Comparison of ENCODE assay signal across 22 mouse cellular contexts in genomic region chr4:153552483-153552882, GRCm38 (mm10).
DNase-seq lines count a peak whose midpoint lies in the region; ATAC-seq lines count a peak whose summit lies in the region.
"Had no signal": no experiment of that assay in that cellular context is flagged by ENCODE, and none has a peak within 500 bp of the region (broad histone marks: within the 10 kb centered on the region; RNA-seq: fewer than 3 reads in every experiment).

No protein-coding gene starts in this region.

- H3K4me1 ChIP-seq in forebrain, embryonic 10.5 days: peaks cover 37% of the 10 kb centered on the region
- peaks cover 2% of the 10 kb centered on the region; the same call in 1 of the 2 replicates for H3K4me1 ChIP-seq in forebrain, embryonic 16.5 days (replicated peaks; ENCODE audit: control insufficient read depth, insufficient read depth, low read length)
- H3K4me1 ChIP-seq in hindbrain, embryonic 10.5 days (replicated peaks): peaks cover 29% of the 10 kb centered on the region
- no peaks in the 10 kb centered on the region for H3K4me1 ChIP-seq in hindbrain, embryonic 11.5 days (replicated peaks; ENCODE audit: control insufficient read depth, insufficient read depth, low read length)
- H3K4me1 ChIP-seq in midbrain, embryonic 14.5 days (ENCODE audit: control insufficient read depth, insufficient read depth, low read length): 0 out of 2 replicates have a peak, but pooled peaks cover 10% of the 10 kb centered on the region
- peaks cover 11% of the 10 kb centered on the region; the same call in 1 of the 2 replicates for H3K4me1 ChIP-seq in midbrain, embryonic 16.5 days (ENCODE audit: control insufficient read depth, insufficient read depth, low read length)
- peaks cover 21% of the 10 kb centered on the region for H3K4me1 ChIP-seq in embryonic facial prominence, embryonic 10.5 days
- H3K4me1 ChIP-seq: heart, embryonic 15.5 days had no signal

- H3K4me2 ChIP-seq in forebrain, embryonic 16.5 days (ENCODE audit: low read length): no peak overlapping the region
- no peak overlapping the region for H3K4me2 ChIP-seq in hindbrain, embryonic 11.5 days (replicated peaks; ENCODE audit: low read depth, low read length)
- 0 out of 2 replicates have a peak overlapping the region, but pooled peaks have one; percentile 17 for H3K4me2 ChIP-seq in midbrain, embryonic 14.5 days (ENCODE audit: low read length)
- no peak overlapping the region for H3K4me2 ChIP-seq in midbrain, embryonic 16.5 days (ENCODE audit: low read length)
- H3K4me2 ChIP-seq: heart, embryonic 11.5 days; heart, embryonic 15.5 days; hindbrain, embryonic 15.5 days had no signal

- H3K36me3 ChIP-seq in forebrain, embryonic 10.5 days (replicated peaks): no peaks in the 10 kb centered on the region
- H3K36me3 ChIP-seq in forebrain, embryonic 16.5 days (ENCODE audit: control insufficient read depth, insufficient read depth): no peaks in the 10 kb centered on the region
- H3K36me3 ChIP-seq in hindbrain, embryonic 10.5 days: no peaks in the 10 kb centered on the region
- H3K36me3 ChIP-seq in hindbrain, embryonic 11.5 days (ENCODE audit: control insufficient read depth, insufficient read depth, low read length): no peaks in the 10 kb centered on the region
- no peaks in the 10 kb centered on the region for H3K36me3 ChIP-seq in midbrain, embryonic 14.5 days (ENCODE audit: control insufficient read depth, insufficient read depth, low read length)
- H3K36me3 ChIP-seq in midbrain, embryonic 16.5 days (ENCODE audit: control insufficient read depth, insufficient read depth, low read length): no peaks in the 10 kb centered on the region
- no peaks in the 10 kb centered on the region for H3K36me3 ChIP-seq in embryonic facial prominence, embryonic 10.5 days (replicated peaks)
- H3K36me3 ChIP-seq: heart, embryonic 15.5 days; hindbrain, embryonic 15.5 days had no signal

- no peak for DNase-seq in forebrain, embryonic 10.5 days (ENCODE audit: extremely low spot score, low spot score)
- DNase-seq in hindbrain, embryonic 10.5 days (ENCODE audit: low spot score): no peak
- no peak for DNase-seq in hindbrain, embryonic 11.5 days (ENCODE audit: low spot score)
- no peak for DNase-seq in midbrain, embryonic 14.5 days
- DNase-seq in embryonic facial prominence, embryonic 10.5 days (ENCODE audit: low spot score): peak; percentile 27
- no peak for DNase-seq in yolk sac, embryonic 10.5 days (ENCODE audit: low spot score)
- DNase-seq: adrenal gland, postnatal 25 days; cerebellum, adult 18-20 months; cerebellum, adult 9-11 months; cerebellum, postnatal 36 days; embryo, embryonic 11 days; gastrocnemius, postnatal 14 days; heart, adult 2 months; heart, postnatal 14 days had no signal

- no peak overlapping the region for H3K9ac ChIP-seq in forebrain, embryonic 16.5 days (replicated peaks; ENCODE audit: low read depth, low read length)
- H3K9ac ChIP-seq in hindbrain, embryonic 11.5 days (ENCODE audit: low read depth, low read length): no peak overlapping the region
- no peak overlapping the region for H3K9ac ChIP-seq in midbrain, embryonic 14.5 days (replicated peaks; ENCODE audit: low read length)
- no peak overlapping the region for H3K9ac ChIP-seq in midbrain, embryonic 16.5 days (ENCODE audit: low read depth, low read length)
- H3K9ac ChIP-seq: heart, embryonic 15.5 days; hindbrain, embryonic 15.5 days had no signal

- peak overlapping the region; percentile 73 for H3K27ac ChIP-seq in forebrain, embryonic 10.5 days
- H3K27ac ChIP-seq in forebrain, embryonic 16.5 days (ENCODE audit: low read length): no peak overlapping the region
- peak overlapping the region; percentile 59 for H3K27ac ChIP-seq in hindbrain, embryonic 10.5 days
- H3K27ac ChIP-seq in hindbrain, embryonic 11.5 days (ENCODE audit: low read depth, low read length): no peak overlapping the region
- no peak overlapping the region for H3K27ac ChIP-seq in midbrain, embryonic 14.5 days (replicated peaks; ENCODE audit: low read depth, low read length)
- no peak overlapping the region for H3K27ac ChIP-seq in midbrain, embryonic 16.5 days (ENCODE audit: low read length)
- H3K27ac ChIP-seq in embryonic facial prominence, embryonic 10.5 days (replicated peaks): peak overlapping the region; percentile 61; the same call in 1 of the 2 replicates
- H3K27ac ChIP-seq: heart, adult 2 months; heart, embryonic 15.5 days; hindbrain, embryonic 15.5 days had no signal

- H3K9me3 ChIP-seq in forebrain, embryonic 10.5 days: 0 out of 2 replicates have a peak, but pooled peaks cover 3% of the 10 kb centered on the region
- H3K9me3 ChIP-seq in forebrain, embryonic 16.5 days (ENCODE audit: control insufficient read depth, low read length): no peaks in the 10 kb centered on the region
- H3K9me3 ChIP-seq in hindbrain, embryonic 10.5 days: no peaks in the 10 kb centered on the region
- H3K9me3 ChIP-seq in hindbrain, embryonic 11.5 days (ENCODE audit: control insufficient read depth, low read length): no peaks in the 10 kb centered on the region
- no peaks in the 10 kb centered on the region for H3K9me3 ChIP-seq in midbrain, embryonic 14.5 days (ENCODE audit: control insufficient read depth, low read length)
- no peaks in the 10 kb centered on the region for H3K9me3 ChIP-seq in midbrain, embryonic 16.5 days (replicated peaks; ENCODE audit: control insufficient read depth, low read length, poor library complexity, severe bottlenecking)
- no peaks in the 10 kb centered on the region for H3K9me3 ChIP-seq in embryonic facial prominence, embryonic 10.5 days
- H3K9me3 ChIP-seq: heart, embryonic 15.5 days; hindbrain, embryonic 15.5 days had no signal

- ATAC-seq in forebrain, embryonic 16.5 days: no peak
- no peak for ATAC-seq in hindbrain, embryonic 11.5 days (ENCODE audit: low FRiP score)
- no peak for ATAC-seq in midbrain, embryonic 14.5 days (ENCODE audit: low FRiP score, low TSS enrichment)
- no peak for ATAC-seq in midbrain, embryonic 16.5 days
- ATAC-seq: activated CD4-positive, CD25-positive, alpha-beta regulatory T cell, adult 4 months; intestine, embryonic 16.5 days; Patski had no signal

- H3K4me3 ChIP-seq in forebrain, embryonic 10.5 days: no peak overlapping the region
- no peak overlapping the region for H3K4me3 ChIP-seq in forebrain, embryonic 16.5 days (replicated peaks; ENCODE audit: low read length)
- H3K4me3 ChIP-seq in hindbrain, embryonic 10.5 days: no peak overlapping the region
- no peak overlapping the region for H3K4me3 ChIP-seq in hindbrain, embryonic 11.5 days (ENCODE audit: low read depth, low read length)
- no peak overlapping the region for H3K4me3 ChIP-seq in midbrain, embryonic 14.5 days (replicated peaks; ENCODE audit: low read depth, low read length)
- H3K4me3 ChIP-seq in midbrain, embryonic 16.5 days (ENCODE audit: low read depth, low read length): no peak overlapping the region
- peak overlapping the region; percentile 32 for H3K4me3 ChIP-seq in embryonic facial prominence, embryonic 10.5 days
- H3K4me3 ChIP-seq: heart, adult 2 months; heart, embryonic 15.5 days; hindbrain, embryonic 15.5 days had no signal

- WGBS in forebrain, embryonic 10.5 days: 3% methylated on average over 4 of the region's 4 CpGs
- 5% methylated on average over 4 of the region's 4 CpGs for WGBS in forebrain, embryonic 16.5 days
- WGBS in hindbrain, embryonic 10.5 days: 45% methylated on average over 4 of the region's 4 CpGs
- WGBS in hindbrain, embryonic 11.5 days: 55% methylated on average over 4 of the region's 4 CpGs
- WGBS in midbrain, embryonic 14.5 days: 4% methylated on average over 4 of the region's 4 CpGs
- 16% methylated on average over 4 of the region's 4 CpGs for WGBS in midbrain, embryonic 16.5 days
- WGBS in embryonic facial prominence, embryonic 10.5 days: 17% methylated on average over 4 of the region's 4 CpGs

- H3K27me3 ChIP-seq in forebrain, embryonic 10.5 days (ENCODE audit: poor library complexity, severe bottlenecking): no peaks in the 10 kb centered on the region
- no peaks in the 10 kb centered on the region for H3K27me3 ChIP-seq in forebrain, embryonic 16.5 days (replicated peaks; ENCODE audit: control insufficient read depth, insufficient read depth, low read length)
- H3K27me3 ChIP-seq in hindbrain, embryonic 10.5 days (ENCODE audit: insufficient read depth, poor library complexity, severe bottlenecking): no peaks in the 10 kb centered on the region
- H3K27me3 ChIP-seq in hindbrain, embryonic 11.5 days (ENCODE audit: control insufficient read depth, insufficient read depth, low read length): no peaks in the 10 kb centered on the region
- H3K27me3 ChIP-seq in midbrain, embryonic 14.5 days (ENCODE audit: control insufficient read depth, insufficient read depth, low read length): no peaks in the 10 kb centered on the region
- H3K27me3 ChIP-seq in midbrain, embryonic 16.5 days (ENCODE audit: control insufficient read depth, insufficient read depth, low read depth, low read length): no peaks in the 10 kb centered on the region
- no peaks in the 10 kb centered on the region for H3K27me3 ChIP-seq in embryonic facial prominence, embryonic 10.5 days (replicated peaks; ENCODE audit: low read depth, poor library complexity, severe bottlenecking)
- H3K27me3 ChIP-seq: Patski had no signal

Comparison
In these comparisons a context has a peak if more than half of its experiments do, and no peak if none do; other contexts are left out.
1. H3K27ac ChIP-seq: peak in forebrain, embryonic 10.5 days (single experiment), hindbrain, embryonic 10.5 days (single experiment) and embryonic facial prominence, embryonic 10.5 days (single experiment); none in forebrain, embryonic 16.5 days (single experiment), hindbrain, embryonic 11.5 days (single experiment), midbrain, embryonic 14.5 days (single experiment) and midbrain, embryonic 16.5 days (single experiment).